Mouse (Mus musculus): ENCODE data around the gene Soat2. TPM values are rescaled to one million over a fixed set of nuclear protein-coding genes. Genes with fewer than 3 reads are reported as not detected.

Gene Soat2
- polyA plus RNA-seq, 1 experiment from 2014 or later, result 0.24 TPM

- ATAC-seq (ENCODE audit: insufficient number of reproducible peaks, low FRiP score, low TSS enrichment, low read depth), result no peak
- no peaks in the 10 kb centered on the region for H3K9me3 ChIP-seq (ENCODE audit: control insufficient read depth, low read length)
- H3K4me1 ChIP-seq (ENCODE audit: control insufficient read depth, insufficient read depth, low read length), result no peaks in the 10 kb centered on the region
- no peak overlapping the region for H3K27ac ChIP-seq (replicated peaks; ENCODE audit: low read depth, low read length)
- H3K4me2 ChIP-seq (ENCODE audit: low read depth, severe bottlenecking), result no peak overlapping the region
- no peaks in the 10 kb centered on the region for H3K27me3 ChIP-seq (ENCODE audit: control insufficient read depth, insufficient read depth, low read length)
- H3K9ac ChIP-seq (ENCODE audit: low read length), result no peak overlapping the region
- no peak overlapping the region for H3K4me3 ChIP-seq (ENCODE audit: low read depth, low read length)
- DNase-seq (ENCODE audit: low spot score), result no peak
- H3K36me3 ChIP-seq (ENCODE audit: control insufficient read depth, insufficient read depth, low read length), result no peaks in the 10 kb centered on the region
- 83% methylated on average over 3 of the region's 3 CpGs for WGBS
These were observed 32.8 kb downstream of the Soat2 start for GRCm38 (mm10) chr15:102183076-102183475.

- WGBS, result 84% methylated on average over 11 of the region's 11 CpGs
- no peak overlapping the region for H3K4me2 ChIP-seq (ENCODE audit: low read depth, severe bottlenecking)
- H3K36me3 ChIP-seq (ENCODE audit: control insufficient read depth, insufficient read depth, low read length), result no peaks in the 10 kb centered on the region
- H3K9me3 ChIP-seq (ENCODE audit: control insufficient read depth, low read length), result no peaks in the 10 kb centered on the region
- H3K27ac ChIP-seq (replicated peaks; ENCODE audit: low read depth, low read length), result no peak overlapping the region
- ATAC-seq (ENCODE audit: insufficient number of reproducible peaks, low FRiP score, low TSS enrichment, low read depth), result no peak
- no peak for DNase-seq (ENCODE audit: low spot score)
- H3K4me1 ChIP-seq (ENCODE audit: control insufficient read depth, insufficient read depth, low read length), result no peaks in the 10 kb centered on the region
- H3K9ac ChIP-seq (ENCODE audit: low read length), result no peak overlapping the region
- H3K27me3 ChIP-seq (ENCODE audit: control insufficient read depth, insufficient read depth, low read length), result no peaks in the 10 kb centered on the region
- H3K4me3 ChIP-seq (ENCODE audit: low read depth, low read length), result no peak overlapping the region
These were observed 35.9 kb downstream of the Soat2 start for GRCm38 (mm10) chr15:102186239-102186638.

- ATAC-seq (ENCODE audit: insufficient number of reproducible peaks, low FRiP score, low TSS enrichment, low read depth) (no peak), DNase-seq (ENCODE audit: low spot score) (no peak)
- no peaks in the 10 kb centered on the region for H3K36me3 ChIP-seq (ENCODE audit: control insufficient read depth, insufficient read depth, low read length)
- no peaks in the 10 kb centered on the region for H3K27me3 ChIP-seq (ENCODE audit: control insufficient read depth, insufficient read depth, low read length)
- no peaks in the 10 kb centered on the region for H3K4me1 ChIP-seq (ENCODE audit: control insufficient read depth, insufficient read depth, low read length)
- H3K4me3 ChIP-seq (ENCODE audit: low read depth, low read length), result no peak overlapping the region
- no peak overlapping the region for H3K4me2 ChIP-seq (ENCODE audit: low read depth, severe bottlenecking)
- H3K27ac ChIP-seq (replicated peaks; ENCODE audit: low read depth, low read length), result no peak overlapping the region
- no peak overlapping the region for H3K9ac ChIP-seq (ENCODE audit: low read length)
- no peaks in the 10 kb centered on the region for H3K9me3 ChIP-seq (ENCODE audit: control insufficient read depth, low read length)
- WGBS, result 89% methylated on average over 10 of the region's 10 CpGs
These were observed 37.8 kb downstream of the Soat2 start for GRCm38 (mm10) chr15:102188096-102188495.

- no peak for ATAC-seq (ENCODE audit: insufficient number of reproducible peaks, low FRiP score, low TSS enrichment, low read depth)
- Histone ChIP-seq H3K27ac (replicated peaks; ENCODE audit: low read depth, low read length) (no peak overlapping the region), H3K9me3 (ENCODE audit: control insufficient read depth, low read length) (no peaks in the 10 kb centered on the region), H3K36me3 (ENCODE audit: control insufficient read depth, insufficient read depth, low read length) (no peaks in the 10 kb centered on the region), H3K9ac (ENCODE audit: low read length) (no peak overlapping the region), H3K4me2 (ENCODE audit: low read depth, severe bottlenecking) (no peak overlapping the region), H3K4me1 (ENCODE audit: control insufficient read depth, insufficient read depth, low read length) (no peaks in the 10 kb centered on the region), H3K27me3 (ENCODE audit: control insufficient read depth, insufficient read depth, low read length) (no peaks in the 10 kb centered on the region), H3K4me3 (ENCODE audit: low read depth, low read length) (no peak overlapping the region)
- DNase-seq (ENCODE audit: low spot score), result no peak
- WGBS, result 69% methylated on average over 6 of the region's 6 CpGs
These were observed 38.6 kb downstream of the Soat2 start for GRCm38 (mm10) chr15:102188883-102189282.

- no peaks in the 10 kb centered on the region for H3K4me1 ChIP-seq (ENCODE audit: control insufficient read depth, insufficient read depth, low read length)
- DNase-seq (ENCODE audit: low spot score) (no peak), ATAC-seq (ENCODE audit: insufficient number of reproducible peaks, low FRiP score, low TSS enrichment, low read depth) (no peak)
- H3K27me3 ChIP-seq (ENCODE audit: control insufficient read depth, insufficient read depth, low read length), result no peaks in the 10 kb centered on the region
- no peak overlapping the region for H3K27ac ChIP-seq (replicated peaks; ENCODE audit: low read depth, low read length)
- no peak overlapping the region for H3K9ac ChIP-seq (ENCODE audit: low read length)
- no peaks in the 10 kb centered on the region for H3K9me3 ChIP-seq (ENCODE audit: control insufficient read depth, low read length)
- WGBS, result 54% methylated on average over 7 of the region's 7 CpGs
- no peak overlapping the region for H3K4me3 ChIP-seq (ENCODE audit: low read depth, low read length)
- H3K4me2 ChIP-seq (ENCODE audit: low read depth, severe bottlenecking), result no peak overlapping the region
- H3K36me3 ChIP-seq (ENCODE audit: control insufficient read depth, insufficient read depth, low read length), result no peaks in the 10 kb centered on the region; the same call in 1 of the 2 replicates
These were observed 41.4 kb downstream of the Soat2 start for GRCm38 (mm10) chr15:102191699-102192098.

GRCm38 (mm10) chr15:102192271-102192812 is 42.0 kb downstream of the Soat2 start:
- WGBS, result 71% methylated on average over 7 of the region's 7 CpGs
- no peak for ATAC-seq (ENCODE audit: insufficient number of reproducible peaks, low FRiP score, low TSS enrichment, low read depth)
- Histone ChIP-seq H3K9me3 (ENCODE audit: control insufficient read depth, low read length) (no peaks in the 10 kb centered on the region), H3K9ac (ENCODE audit: low read length) (no peak overlapping the region), H3K27me3 (ENCODE audit: control insufficient read depth, insufficient read depth, low read length) (no peaks in the 10 kb centered on the region), H3K4me2 (ENCODE audit: low read depth, severe bottlenecking) (no peak overlapping the region), H3K4me1 (ENCODE audit: control insufficient read depth, insufficient read depth, low read length) (no peaks in the 10 kb centered on the region), H3K4me3 (ENCODE audit: low read depth, low read length) (no peak overlapping the region), H3K36me3 (ENCODE audit: control insufficient read depth, insufficient read depth, low read length) (no peaks in the 10 kb centered on the region; the same call in 1 of the 2 replicates), H3K27ac (replicated peaks; ENCODE audit: low read depth, low read length) (no peak overlapping the region)
- DNase-seq (ENCODE audit: low spot score), result no peak

GRCm38 (mm10) chr15:102192820-102193386 is 42.6 kb downstream of the Soat2 start:
- Histone ChIP-seq H3K4me2 (ENCODE audit: low read depth, severe bottlenecking) (no peak overlapping the region), H3K36me3 (ENCODE audit: control insufficient read depth, insufficient read depth, low read length) (no peaks in the 10 kb centered on the region; the same call in 1 of the 2 replicates), H3K9ac (ENCODE audit: low read length) (no peak overlapping the region), H3K4me1 (ENCODE audit: control insufficient read depth, insufficient read depth, low read length) (no peaks in the 10 kb centered on the region), H3K9me3 (ENCODE audit: control insufficient read depth, low read length) (no peaks in the 10 kb centered on the region), H3K4me3 (ENCODE audit: low read depth, low read length) (no peak overlapping the region), H3K27ac (replicated peaks; ENCODE audit: low read depth, low read length) (no peak overlapping the region), H3K27me3 (ENCODE audit: control insufficient read depth, insufficient read depth, low read length) (no peaks in the 10 kb centered on the region)
- 66% methylated on average over 5 of the region's 5 CpGs for WGBS
- DNase-seq (ENCODE audit: low spot score), result no peak
- ATAC-seq (ENCODE audit: insufficient number of reproducible peaks, low FRiP score, low TSS enrichment, low read depth), result no peak

GRCm38 (mm10) chr15:102193652-102194051 is 43.3 kb downstream of the Soat2 start:
- H3K4me1 ChIP-seq (ENCODE audit: control insufficient read depth, insufficient read depth, low read length), result no peaks in the 10 kb centered on the region
- H3K4me2 ChIP-seq (ENCODE audit: low read depth, severe bottlenecking), result no peak overlapping the region
- H3K27me3 ChIP-seq (ENCODE audit: control insufficient read depth, insufficient read depth, low read length), result no peaks in the 10 kb centered on the region
- H3K27ac ChIP-seq (replicated peaks; ENCODE audit: low read depth, low read length), result no peak overlapping the region
- no peak for DNase-seq (ENCODE audit: low spot score)
- no peak overlapping the region for H3K9ac ChIP-seq (ENCODE audit: low read length)
- H3K4me3 ChIP-seq (ENCODE audit: low read depth, low read length), result no peak overlapping the region
- H3K36me3 ChIP-seq (ENCODE audit: control insufficient read depth, insufficient read depth, low read length), result no peaks in the 10 kb centered on the region; the same call in 1 of the 2 replicates
- ATAC-seq (ENCODE audit: insufficient number of reproducible peaks, low FRiP score, low TSS enrichment, low read depth), result no peak
- WGBS, result 89% methylated on average over 4 of the region's 4 CpGs
- no peaks in the 10 kb centered on the region for H3K9me3 ChIP-seq (ENCODE audit: control insufficient read depth, low read length)

- no peak overlapping the region for H3K27ac ChIP-seq (replicated peaks; ENCODE audit: low read depth, low read length)
- no peaks in the 10 kb centered on the region; the same call in 1 of the 2 replicates for H3K36me3 ChIP-seq (ENCODE audit: control insufficient read depth, insufficient read depth, low read length)
- no peak overlapping the region for H3K9ac ChIP-seq (ENCODE audit: low read length)
- H3K27me3 ChIP-seq (ENCODE audit: control insufficient read depth, insufficient read depth, low read length), result no peaks in the 10 kb centered on the region
- H3K9me3 ChIP-seq (ENCODE audit: control insufficient read depth, low read length), result no peaks in the 10 kb centered on the region
- no peaks in the 10 kb centered on the region for H3K4me1 ChIP-seq (ENCODE audit: control insufficient read depth, insufficient read depth, low read length)
- no peak overlapping the region for H3K4me3 ChIP-seq (ENCODE audit: low read depth, low read length)
- no peak for ATAC-seq (ENCODE audit: insufficient number of reproducible peaks, low FRiP score, low TSS enrichment, low read depth)
- 89% methylated on average over 4 of the region's 4 CpGs for WGBS
- no peak overlapping the region for H3K4me2 ChIP-seq (ENCODE audit: low read depth, severe bottlenecking)
- DNase-seq (ENCODE audit: low spot score), result no peak
These were observed 44.1 kb downstream of the Soat2 start for GRCm38 (mm10) chr15:102194439-102194838.
